Mouse (Mus musculus) cerebellum, postnatal 25 days (tissue): Measurements from ENCODE around the gene Zfp808.
"Not testable (repeated sequence)": the region's sequence is repeated elsewhere in the genome, so short reads cannot be mapped to it uniquely, and the experiment has no call there.

Experiments used
- DNase-seq, 2 experiments: peaks; one replicate each; pipeline ENCODE4 v3.0.0; 2021; ENCODE audit warnings: mixed read lengths in 2 of 2

Gene Zfp808

DNA sequence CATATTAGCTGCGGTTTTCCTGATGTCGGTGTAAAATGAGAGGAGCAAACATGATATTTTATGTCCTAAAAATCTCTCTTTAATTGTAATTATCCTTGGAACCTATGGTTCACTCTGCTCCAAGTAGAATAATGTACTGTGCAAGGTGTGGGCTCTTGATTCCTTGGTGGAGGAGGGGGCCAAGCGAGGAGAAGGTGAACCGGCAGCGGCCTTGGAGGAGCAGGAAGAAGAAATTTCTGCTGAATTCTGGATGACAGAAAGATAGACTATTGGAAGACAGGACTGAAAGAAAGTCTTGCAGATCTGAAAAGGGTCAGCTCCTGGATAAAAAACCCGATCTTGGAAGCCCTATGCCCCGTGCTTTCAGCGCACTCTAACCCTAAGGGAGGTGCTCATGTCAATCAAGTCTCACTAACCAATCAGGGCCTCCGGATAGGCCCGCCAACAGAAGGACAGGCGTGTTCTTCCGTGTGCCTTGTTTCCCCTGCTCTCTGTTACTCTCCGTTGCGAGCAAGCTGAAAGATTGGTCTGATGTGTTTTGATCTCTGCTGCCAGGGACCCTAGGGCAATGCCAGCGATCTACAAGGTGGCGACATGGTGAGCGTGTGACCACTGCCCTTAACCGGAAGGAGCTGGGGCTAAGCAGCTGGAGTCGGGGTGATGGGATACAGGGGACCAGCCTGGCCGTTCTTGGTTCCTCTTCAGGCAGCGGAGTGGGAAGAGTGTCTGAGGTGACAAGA is at the start of gene Zfp808:
Gene Zfp808, plus strand, starts transcription at position 455 of the 740 bp plus-strand sequence.
- DNase-seq: peak; percentile 27

DNA sequence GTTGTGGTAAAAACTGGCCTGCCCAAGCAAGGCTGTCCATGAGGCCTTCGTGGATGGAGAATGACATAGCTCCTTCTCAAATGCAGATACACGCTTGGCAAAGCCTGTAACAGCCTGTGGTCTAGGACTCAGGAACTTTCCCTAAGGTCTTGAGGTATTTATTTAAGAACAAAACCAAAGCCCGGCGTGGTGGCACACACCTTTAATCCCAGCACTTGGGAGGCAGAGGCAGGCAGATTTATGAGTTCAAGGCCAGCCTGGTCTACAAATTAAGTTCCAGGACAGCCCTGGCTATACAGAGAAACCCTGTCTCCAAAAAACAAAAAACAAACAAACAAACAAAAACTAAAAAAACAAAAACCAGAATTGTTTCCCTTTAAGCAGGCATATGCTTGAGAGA is 30.9 kb upstream of the Zfp808 start:
- not testable (repeated sequence) for DNase-seq

DNA sequence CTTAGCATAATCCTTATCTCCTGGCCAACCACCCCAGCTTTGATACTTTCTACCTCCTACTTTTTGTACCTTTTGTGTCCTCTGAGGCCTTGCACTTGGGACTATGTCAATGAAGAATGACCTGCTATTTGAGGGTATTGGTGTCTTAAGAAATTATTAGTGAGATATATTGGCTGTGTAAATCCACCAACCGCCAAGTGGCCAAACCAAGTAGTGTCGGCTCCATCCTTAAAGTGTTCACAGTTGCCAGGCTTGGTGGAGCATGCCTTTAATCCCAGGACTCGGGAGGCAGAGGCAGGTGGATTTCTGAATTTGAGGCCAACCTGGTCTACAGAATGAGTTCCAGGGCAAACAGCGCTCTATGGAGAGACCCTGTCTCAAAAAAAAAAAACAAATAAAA is 30.2 kb upstream of the Zfp808 start:
- DNase-seq: not testable (repeated sequence)

DNA sequence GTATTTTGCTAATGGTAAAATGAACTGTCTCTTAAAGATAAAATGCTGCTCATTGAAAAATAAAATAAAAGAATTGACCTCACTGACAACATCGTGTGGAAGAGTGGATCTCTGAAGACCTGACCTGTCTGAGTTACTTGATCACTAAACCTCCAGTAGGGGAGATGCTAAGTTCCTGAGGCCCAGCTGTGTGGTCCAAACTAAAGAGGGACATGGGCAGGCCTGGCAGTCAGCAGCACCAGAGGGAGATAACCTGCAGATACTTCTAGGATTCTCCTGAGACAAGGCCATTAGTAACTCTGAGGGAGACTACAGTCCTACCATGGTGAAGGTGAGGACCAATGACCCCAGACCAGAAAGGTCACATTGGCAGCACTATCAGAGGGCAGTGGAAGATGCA is 27.3 kb upstream of the Zfp808 start:
- not testable (repeated sequence) for DNase-seq

DNA sequence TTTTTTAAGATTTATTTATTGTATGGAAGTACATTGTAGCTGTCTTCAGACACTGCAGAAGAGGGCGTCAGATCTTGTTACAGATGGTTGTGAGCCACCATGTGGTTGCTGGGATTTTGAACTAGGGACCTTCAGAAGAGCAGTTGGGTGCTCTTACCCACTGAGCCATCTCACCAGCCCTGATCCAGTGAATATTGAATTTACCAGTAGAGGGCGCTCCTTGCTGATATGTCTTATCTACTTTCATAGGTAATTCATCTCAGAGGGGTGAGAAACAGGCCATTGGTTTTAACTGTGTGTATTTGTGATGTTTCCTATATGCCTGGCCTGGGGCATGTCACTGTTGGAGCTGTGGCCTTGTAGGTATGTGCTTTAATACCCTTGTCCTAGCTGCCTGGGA is 13.8 kb upstream of the Zfp808 start:
- DNase-seq: not testable (repeated sequence)

DNA sequence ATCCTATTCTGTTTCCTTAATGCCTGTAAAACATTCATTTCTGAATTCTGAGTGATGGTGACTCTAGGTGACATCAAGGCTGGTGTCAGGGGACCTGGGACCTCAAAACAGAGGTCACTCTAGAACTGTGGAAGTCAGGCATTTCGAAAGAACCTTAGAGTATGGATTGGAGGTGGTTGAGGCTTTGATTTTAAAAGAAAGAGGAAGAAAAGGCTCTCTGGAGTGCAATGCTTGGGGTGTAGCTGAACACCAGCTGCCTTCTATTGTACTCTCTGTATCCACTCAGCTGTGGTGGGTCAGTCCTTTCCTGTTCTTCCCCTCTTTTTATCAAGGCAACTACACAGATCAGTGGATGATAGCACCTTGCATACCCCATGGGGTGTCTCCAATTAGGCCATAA is 8.1 kb upstream of the Zfp808 start:
- not testable (repeated sequence) for DNase-seq

DNA sequence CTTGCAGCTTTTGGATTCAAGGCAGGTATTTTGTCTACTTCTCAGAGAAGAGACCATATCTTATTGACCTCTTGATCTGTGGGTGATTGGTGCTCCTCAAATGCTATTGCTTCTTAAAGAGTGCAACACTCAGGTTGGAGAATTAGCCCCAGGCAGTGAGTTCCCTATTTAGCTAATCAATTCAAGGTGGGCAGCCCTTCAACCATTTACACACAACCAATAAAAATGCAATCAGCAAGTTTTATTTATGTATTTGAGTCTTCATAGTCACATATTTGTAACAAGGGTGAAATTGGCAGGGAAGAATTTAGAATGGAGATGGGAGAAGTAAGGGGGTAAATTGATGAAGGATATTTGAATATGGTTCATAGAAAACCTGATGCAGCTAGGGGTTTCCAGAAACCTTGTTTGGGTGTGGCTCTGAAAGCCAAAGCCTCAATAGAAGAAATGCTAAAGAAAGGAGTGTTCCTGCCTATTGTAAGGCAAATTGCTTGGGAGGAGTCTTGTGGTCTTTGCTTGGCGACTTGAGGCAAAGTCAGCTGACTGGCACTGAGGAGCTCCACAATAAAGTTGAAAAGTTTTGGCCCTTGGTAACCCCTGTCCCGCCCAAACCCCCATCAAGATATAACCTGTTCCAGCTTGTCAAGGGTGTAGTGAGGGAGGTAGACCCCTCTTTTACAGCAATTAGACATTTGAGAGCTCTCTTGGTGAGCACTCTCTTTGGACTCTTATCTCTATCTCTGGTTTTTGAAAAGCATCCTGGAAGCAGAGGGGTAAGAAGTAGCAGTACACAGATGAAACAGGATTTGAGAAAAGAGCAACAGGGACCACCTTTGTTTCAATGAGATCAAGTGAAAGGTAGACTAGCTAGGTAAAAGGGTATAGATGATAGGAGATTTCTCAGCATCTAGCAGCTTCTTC is 52.4 kb downstream of the Zfp808 start:
- DNase-seq: not testable (repeated sequence)

DNA sequence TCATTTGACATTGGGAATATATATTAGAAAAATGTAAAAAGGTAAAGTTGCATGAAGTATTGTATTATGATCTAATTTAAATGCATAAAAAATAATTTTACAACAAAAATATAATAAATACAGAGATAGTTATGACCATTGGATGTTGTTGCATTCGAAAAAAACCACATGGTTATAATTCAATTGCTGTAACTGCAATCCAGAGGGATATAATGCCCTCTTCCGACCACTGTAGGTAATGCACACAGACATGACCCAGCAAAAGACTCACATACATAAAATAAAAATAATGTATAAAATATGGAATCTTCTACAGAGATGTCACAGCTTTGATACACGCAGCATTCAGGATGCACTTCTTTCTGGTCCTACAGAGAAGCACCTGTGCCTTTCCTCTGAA is 115.6 kb downstream of the Zfp808 start:
- DNase-seq: no peak

DNA sequence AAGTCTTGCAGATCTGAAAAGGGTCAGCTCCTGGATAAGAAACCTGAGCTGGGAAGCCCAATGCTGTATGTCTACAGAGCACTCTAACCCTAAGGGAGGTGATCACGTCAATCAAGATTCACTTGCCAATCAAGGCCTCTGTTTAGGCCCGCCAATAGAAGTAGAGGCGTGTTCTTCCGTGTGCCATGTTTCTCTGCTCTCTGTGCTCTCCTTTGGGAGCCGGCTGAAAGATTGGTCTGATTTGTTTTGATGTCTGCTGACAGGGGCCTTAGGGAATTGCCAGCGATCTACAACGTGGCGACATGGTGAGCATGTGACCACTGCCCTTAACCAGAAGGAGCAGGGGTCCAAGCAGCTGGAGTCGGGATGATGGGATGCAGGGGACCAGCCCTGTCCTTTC is 125.5 kb downstream of the Zfp808 start:
- DNase-seq: not testable (repeated sequence)

DNA sequence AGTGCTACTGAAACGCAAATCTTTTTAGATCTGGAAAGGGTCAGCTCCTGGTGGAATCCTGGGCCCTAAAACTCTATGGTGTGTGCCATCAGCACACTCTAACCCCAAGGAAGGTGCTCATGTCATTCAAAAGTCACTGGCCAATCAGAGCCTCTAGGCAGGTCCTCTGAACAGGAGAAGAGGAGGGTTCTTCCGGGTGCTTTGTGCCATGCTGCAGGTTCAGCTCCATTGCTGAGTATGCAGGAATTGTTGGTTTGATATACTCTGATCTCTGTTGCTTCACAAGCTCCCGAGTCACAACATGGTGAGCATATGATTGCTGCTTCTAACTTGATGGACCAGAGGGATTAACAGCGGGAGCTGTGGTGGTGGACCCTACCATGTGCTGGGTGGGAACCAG is 133.7 kb downstream of the Zfp808 start:
- no peak for DNase-seq
